Mouse (Mus musculus) lung, embryonic 15.5 days (tissue): ENCODE data around the gene Pdx1. TPM values are rescaled to one million over a fixed set of nuclear protein-coding genes. Genes with fewer than 3 reads are reported as not detected.

ENCODE experiments used
- ATAC-seq: fragments of 200-750 bp; cut with Nextera tagmentation; 2 replicates; pipeline ENCODE4 v1.8.0; 2017; ENCODE audit warnings: moderate number of reproducible peaks, borderline replicate concordance; ENCODE audit not compliant: low FRiP score, low TSS enrichment; ENCODE audit errors: extremely low read depth
- H3K27ac ChIP-seq: fragments of 300-500 bp; sonication (generic); 2 replicates; pipeline ENCODE4 v1.5.1; 2015; ENCODE audit warnings: moderate library complexity, mild to moderate bottlenecking, inconsistent platforms
- H3K27me3 ChIP-seq: fragments of 300-500 bp; sonication (generic); 2 replicates; pipeline ENCODE4 v1.6.1; 2015; ENCODE audit warnings: inconsistent platforms
- H3K36me3 ChIP-seq: fragments of 300-500 bp; sonication (generic); 2 replicates; pipeline ENCODE4 v1.6.1; 2015; ENCODE audit warnings: inconsistent platforms
- H3K4me1 ChIP-seq: fragments of 300-500 bp; sonication (generic); 2 replicates; pipeline ENCODE4 v1.6.1; 2015; ENCODE audit warnings: inconsistent platforms
- H3K4me2 ChIP-seq: fragments of 300-500 bp; sonication (generic); 2 replicates; pipeline ENCODE4 v1.6.1; 2015; ENCODE audit warnings: inconsistent platforms, mild to moderate bottlenecking, moderate library complexity
- H3K4me3 ChIP-seq: fragments of 300-500 bp; sonication (generic); 2 replicates; pipeline ENCODE4 v1.5.1; 2015; ENCODE audit warnings: mild to moderate bottlenecking, inconsistent platforms
- H3K9ac ChIP-seq: fragments of 300-500 bp; sonication (generic); 2 replicates; pipeline ENCODE4 v1.6.1; 2015; ENCODE audit warnings: inconsistent platforms
- H3K9me3 ChIP-seq: fragments of 300-500 bp; sonication (generic); 2 replicates; pipeline ENCODE4 v1.6.1; 2016; ENCODE audit warnings: inconsistent platforms
- WGBS: fragments of 180-500 bp; shearing (Covaris S2); methylation state at CpG from one replicate; pipeline ENCODE4 v1.1.7; 2015; 5-methylcytosine and 5-hydroxymethylcytosine counted together
- microRNA-seq: library from miRNA; unstranded; fragments of <30 nt; microRNA quantifications from one replicate; pipeline ENCODE4, GENCODE M21; 2016
- polyA plus RNA-seq: library from polyadenylated mRNA; unstranded; fragments of >200 nt; fragmentation: Nextera tagmentation; extraction: Ambion mirVana; gene quantifications from 2 replicates; pipeline ENCODE4 v1.2.1, GENCODE M21; 2015

Pdx1 gene
- polyA plus RNA-seq, 1 experiment from 2014 or later: not detected

DNA sequence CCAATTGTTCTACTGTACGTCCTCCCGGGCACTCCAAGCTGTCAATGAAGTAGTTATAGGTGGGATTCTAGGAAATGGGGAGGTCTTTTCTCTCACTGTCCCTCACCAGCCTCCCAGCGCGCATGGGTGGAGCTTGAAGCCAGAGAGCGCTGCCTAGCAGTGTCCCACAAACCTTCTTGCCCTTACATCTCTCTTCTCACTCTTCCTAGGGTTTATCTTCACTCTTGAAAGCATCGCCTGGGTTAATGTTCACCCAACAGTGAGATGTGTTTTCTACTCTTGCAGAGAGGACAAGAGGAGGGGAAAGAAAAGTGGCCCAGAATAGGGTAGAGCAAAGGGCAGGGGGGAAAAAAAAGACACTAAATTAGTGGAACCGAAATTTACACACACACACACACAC lies 47.6 kb downstream of the Pdx1 start:
- Histone ChIP-seq H3K4me1 (no peaks in the 10 kb centered on the region), H3K4me2 (no peak overlapping the region), H3K36me3 (no peaks in the 10 kb centered on the region), H3K9me3 (no peaks in the 10 kb centered on the region), H3K27me3 (peaks cover 96% of the 10 kb centered on the region), H3K4me3 (no peak overlapping the region), H3K27ac (no peak overlapping the region), H3K9ac (no peak overlapping the region)
- WGBS: 1% methylated on average over 7 of the region's 7 CpGs
- no peak for ATAC-seq

DNA sequence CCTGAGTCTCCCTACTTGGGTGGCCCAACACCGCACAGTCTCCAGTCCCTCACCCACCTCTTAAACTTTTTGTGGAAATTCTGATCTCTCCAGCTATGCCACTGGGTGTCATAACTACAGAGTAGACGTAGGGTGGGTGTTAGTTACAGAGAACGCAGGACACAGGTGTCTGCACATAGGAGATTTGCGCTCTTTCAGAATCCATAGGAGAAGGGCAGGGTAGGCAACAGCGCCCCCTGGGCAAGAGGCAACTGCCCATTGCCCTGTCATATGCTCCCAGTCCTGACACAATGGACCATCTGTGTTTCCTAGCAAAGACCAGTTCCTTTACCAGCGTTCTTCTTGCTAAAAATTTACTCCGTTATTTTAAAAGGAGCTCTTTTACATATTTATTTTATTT lies 48.2 kb downstream of the Pdx1 start:
- Histone ChIP-seq H3K36me3 (no peaks in the 10 kb centered on the region), H3K4me1 (no peaks in the 10 kb centered on the region), H3K9ac (no peak overlapping the region), H3K27ac (no peak overlapping the region), H3K27me3 (peaks cover 96% of the 10 kb centered on the region), H3K9me3 (no peaks in the 10 kb centered on the region), H3K4me2 (no peak overlapping the region), H3K4me3 (no peak overlapping the region)
- WGBS: 21% methylated on average over 7 of the region's 7 CpGs
- no peak for ATAC-seq

DNA sequence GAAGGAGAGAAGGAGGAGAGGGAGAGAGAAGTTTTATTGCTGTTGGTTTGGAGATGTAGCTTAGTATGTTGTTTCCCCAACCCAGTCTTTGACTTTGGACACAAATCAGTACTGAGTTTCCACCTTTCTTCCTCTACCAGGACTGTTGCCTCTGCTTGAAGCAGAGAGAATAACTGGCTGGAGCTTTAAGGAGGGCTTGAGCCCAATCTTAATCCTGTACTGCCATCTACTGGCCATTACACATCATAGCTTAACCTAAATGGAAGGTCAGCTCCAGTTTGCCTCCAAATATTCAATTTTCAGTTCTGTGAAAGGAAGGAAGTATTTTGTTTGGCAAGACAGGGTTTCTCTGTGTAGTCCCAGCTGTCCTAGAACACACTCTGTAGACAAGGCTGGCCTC lies 49.9 kb downstream of the Pdx1 start:
- H3K27ac ChIP-seq: no peak overlapping the region
- no peak overlapping the region for H3K9ac ChIP-seq
- ATAC-seq: no peak
- no peaks in the 10 kb centered on the region for H3K4me1 ChIP-seq
- peaks cover 84% of the 10 kb centered on the region for H3K27me3 ChIP-seq
- H3K4me2 ChIP-seq: no peak overlapping the region
- no peaks in the 10 kb centered on the region for H3K9me3 ChIP-seq
- H3K4me3 ChIP-seq: no peak overlapping the region
- no peaks in the 10 kb centered on the region for H3K36me3 ChIP-seq

DNA sequence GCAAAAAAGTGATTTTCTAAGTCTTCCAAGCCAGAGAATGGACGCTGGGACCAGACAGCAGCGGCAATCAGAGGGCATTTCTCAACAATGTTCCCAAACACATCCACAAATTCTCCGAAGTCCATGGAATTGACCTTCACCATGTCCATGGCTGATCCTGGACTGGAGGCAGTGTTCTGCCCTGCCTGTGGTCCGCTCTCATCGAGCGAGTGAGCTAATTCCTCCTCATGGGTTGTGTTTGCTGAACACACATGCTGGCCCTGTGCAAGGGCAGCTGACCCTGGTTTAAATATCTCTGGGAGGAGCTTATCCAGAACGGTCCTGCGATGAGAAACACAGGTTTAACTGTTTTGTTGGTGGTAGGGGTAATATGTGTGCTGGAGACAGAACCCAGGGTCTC lies 52.4 kb downstream of the Pdx1 start, which contains the start of gene Urad:
Urad (minus strand) TSS at position 258 of the 400 bp plus-strand sequence.
- no peaks in the 10 kb centered on the region for H3K4me1 ChIP-seq
- H3K27me3 ChIP-seq: peaks cover 59% of the 10 kb centered on the region
- no peak within 1 kb of the TSS for H3K4me2 ChIP-seq
- ATAC-seq: no peak
- no peaks in the 10 kb centered on the region for H3K36me3 ChIP-seq
- WGBS: 49% methylated on average over 8 of the region's 8 CpGs
- H3K4me3 ChIP-seq: no peak within 1 kb of the TSS
- no peak within 1 kb of the TSS for H3K9ac ChIP-seq
- no peak within 1 kb of the TSS for H3K27ac ChIP-seq
- no peaks in the 10 kb centered on the region for H3K9me3 ChIP-seq

DNA sequence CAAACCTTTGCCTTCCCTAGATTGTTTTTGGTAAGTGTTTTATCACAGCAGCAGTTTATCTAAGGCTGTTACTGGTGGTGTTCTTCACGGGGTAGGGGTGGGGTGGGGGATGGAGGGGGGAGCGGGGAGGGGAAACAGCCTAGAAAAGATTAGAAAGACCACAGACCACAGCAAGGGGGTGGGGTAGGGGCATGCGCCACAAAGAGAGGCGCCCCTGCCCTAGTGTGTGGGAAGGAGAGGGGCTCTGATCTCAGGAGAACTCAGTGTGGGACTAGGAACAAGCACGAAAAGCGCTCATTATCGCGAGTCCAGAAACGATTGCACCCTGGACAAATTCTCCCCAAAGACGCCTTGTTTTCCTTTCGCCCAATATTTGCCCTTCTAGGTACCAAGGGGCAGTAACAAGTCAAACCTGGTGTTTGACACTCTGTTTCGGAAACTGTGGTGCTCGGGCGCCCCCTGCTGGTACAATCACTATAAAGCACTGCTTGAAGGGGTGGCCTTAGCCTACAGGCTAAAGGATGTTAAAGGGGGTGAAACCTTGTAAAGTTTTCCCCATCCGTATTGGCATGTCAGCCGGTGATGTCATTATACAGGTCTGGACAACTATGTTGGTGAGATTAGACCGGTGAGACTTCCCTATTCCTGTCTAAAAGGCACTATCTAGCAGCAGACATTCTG lies 53.6 kb downstream of the Pdx1 start:
- ATAC-seq: 0 out of 2 replicates have a peak, but pooled peaks have one; percentile 44
- H3K27ac ChIP-seq: no peak overlapping the region
- no peak overlapping the region for H3K4me3 ChIP-seq
- H3K9me3 ChIP-seq: no peaks in the 10 kb centered on the region
- no peak overlapping the region for H3K9ac ChIP-seq
- H3K36me3 ChIP-seq: no peaks in the 10 kb centered on the region
- peaks cover 47% of the 10 kb centered on the region for H3K27me3 ChIP-seq
- no peaks in the 10 kb centered on the region for H3K4me1 ChIP-seq
- H3K4me2 ChIP-seq: no peak overlapping the region
- 12% methylated on average over 17 of the region's 17 CpGs for WGBS

Small RNAs within 50 kb of the gene (microRNA-seq; reads per million reads assigned to microRNA genes)
- gene Mir7k: not detected

Other genes starting within 250 kb of the Pdx1 start
- 15.8 and 17.2 TPM in 2 replicates for gene Lnx2, start 193.4 kb upstream of the Pdx1 start, polyA plus RNA-seq
- 115 and 121 TPM in 2 replicates for gene Polr1d, start 192.9 kb upstream of the Pdx1 start, polyA plus RNA-seq
- not detected in 2 replicates for gene Gsx1, start 81.3 kb upstream of the Pdx1 start, polyA plus RNA-seq
- not detected in 2 replicates for gene Cdx2, start 37.3 kb downstream of the Pdx1 start, polyA plus RNA-seq
- gene Urad, start 52.5 kb downstream of the Pdx1 start, polyA plus RNA-seq: not detected in 2 replicates
- gene Flt3, start 130.5 kb downstream of the Pdx1 start, polyA plus RNA-seq: 0.08 and 0.21 TPM in 2 replicates
- 61.1 and 70.0 TPM in 2 replicates for gene Pan3, start 160.2 kb downstream of the Pdx1 start, polyA plus RNA-seq